Mouse (Mus musculus): ENCODE results near the gene Kbtbd4. TPM values are rescaled to one million over a fixed set of nuclear protein-coding genes. Genes with fewer than 3 reads are reported as not detected.
A peak's percentile ranks its signal among the peaks of the same experiment; 100 is the strongest.

The Kbtbd4 gene
- polyA plus RNA-seq, 1 experiment from 2014 or later: 17.5 TPM

DNA sequence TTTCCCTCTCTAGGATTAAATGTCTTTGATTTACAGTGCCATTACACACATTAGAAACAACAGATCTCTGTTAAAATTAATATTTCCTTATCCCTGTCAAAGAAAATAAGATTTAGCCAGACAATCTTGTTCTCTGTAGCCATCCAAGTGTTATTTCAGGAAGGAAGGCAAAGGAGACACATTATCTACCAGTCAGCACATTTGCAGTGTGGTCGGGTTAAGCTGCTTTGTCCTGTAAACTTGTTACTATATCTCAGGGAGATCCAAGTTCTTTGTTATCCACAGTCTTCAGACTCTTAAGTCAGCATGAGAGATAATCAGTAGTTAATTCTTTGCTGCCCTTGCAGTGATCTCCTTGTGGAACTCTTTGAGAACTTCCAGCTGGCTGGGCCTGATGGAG is 6.3 kb downstream of the Kbtbd4 start:
- peaks cover 32% of the 10 kb centered on the region for H3K4me1 ChIP-seq (replicated peaks)
- DNase-seq (no peak), ATAC-seq (ENCODE audit: low read depth) (no peak)
- peaks cover 75% of the 10 kb centered on the region for H3K36me3 ChIP-seq
- H3K4me3 ChIP-seq (replicated peaks): no peak overlapping the region
- no peaks in the 10 kb centered on the region for H3K9me3 ChIP-seq (replicated peaks)
- H3K4me2 ChIP-seq: no peak overlapping the region
- 39% methylated on average over 1 of the region's 1 CpGs for WGBS (ENCODE audit: insufficient replicate concordance)
- no peak overlapping the region for H3K27ac ChIP-seq
- H3K27me3 ChIP-seq: no peaks in the 10 kb centered on the region
- no peak overlapping the region for H3K9ac ChIP-seq

- no peaks in the 10 kb centered on the region for H3K9me3 ChIP-seq (replicated peaks)
- no peaks in the 10 kb centered on the region for H3K27me3 ChIP-seq
- DNase-seq: no peak
- H3K4me3 ChIP-seq (replicated peaks): no peak overlapping the region
- H3K9ac ChIP-seq: no peak overlapping the region
- H3K27ac ChIP-seq: no peak overlapping the region
- peaks cover 34% of the 10 kb centered on the region for H3K4me1 ChIP-seq (replicated peaks)
- peaks cover 72% of the 10 kb centered on the region for H3K36me3 ChIP-seq
- no peak overlapping the region for H3K4me2 ChIP-seq
- ATAC-seq (ENCODE audit: low read depth): no peak
- 73% methylated on average over 1 of the region's 1 CpGs for WGBS (ENCODE audit: insufficient replicate concordance)
Observed at GRCm38 (mm10) chr2:90911668-90912067, 7.1 kb downstream of the Kbtbd4 start.

GRCm38 (mm10) chr2:90913671-90914070 is 9.1 kb downstream of the Kbtbd4 start:
- Histone ChIP-seq H3K9ac (0 out of 2 replicates have a peak overlapping the region, but pooled peaks have one; percentile 39), H3K36me3 (peaks cover 59% of the 10 kb centered on the region), H3K4me3 (replicated peaks) (no peak overlapping the region), H3K4me1 (replicated peaks) (peaks cover 40% of the 10 kb centered on the region), H3K27me3 (no peaks in the 10 kb centered on the region), H3K27ac (no peak overlapping the region), H3K4me2 (no peak overlapping the region), H3K9me3 (replicated peaks) (no peaks in the 10 kb centered on the region)
- no peak for ATAC-seq (ENCODE audit: low read depth)
- WGBS (ENCODE audit: insufficient replicate concordance): 85% methylated on average over 2 of the region's 2 CpGs
- no peak for DNase-seq

GRCm38 (mm10) chr2:90915516-90915915 is 11.0 kb downstream of the Kbtbd4 start:
- H3K27ac ChIP-seq: peak overlapping the region; percentile 48; the same call in 1 of the 2 replicates
- WGBS (ENCODE audit: insufficient replicate concordance): 59% methylated on average over 1 of the region's 1 CpGs

DNA sequence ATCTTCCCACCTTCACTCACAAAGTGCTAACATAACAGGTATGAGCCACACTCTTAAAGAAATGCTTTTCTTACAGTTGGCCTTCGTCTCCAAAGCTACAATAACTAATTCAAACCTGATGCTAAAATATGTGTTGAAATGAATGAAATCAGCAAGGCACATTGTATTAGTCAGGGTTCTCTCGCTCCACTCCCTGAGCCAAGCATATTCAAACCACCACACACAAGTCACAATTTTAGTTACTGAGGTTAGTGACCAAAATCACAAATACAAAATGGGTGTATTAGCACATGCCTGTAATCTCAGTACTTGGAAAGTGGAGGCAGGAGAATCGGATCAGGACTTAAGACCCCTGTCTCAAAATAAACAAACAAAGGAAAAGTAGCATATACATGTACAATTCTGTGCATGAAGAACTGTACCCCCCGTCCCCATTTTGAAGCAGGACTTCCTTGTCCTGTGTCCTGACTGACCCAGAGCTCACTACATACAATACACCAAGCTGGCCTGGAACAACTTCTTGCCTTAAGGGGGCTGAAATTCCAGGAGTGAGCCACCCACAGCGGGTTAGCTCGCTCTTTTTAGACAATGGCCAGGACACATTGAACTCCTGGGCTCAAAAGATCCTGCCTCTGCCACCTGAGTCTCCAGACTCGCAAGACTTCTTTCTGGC is 12.2 kb downstream of the Kbtbd4 start:
- H3K9ac ChIP-seq: peak overlapping the region; percentile 89
- DNase-seq (no peak), ATAC-seq (ENCODE audit: low read depth) (0 out of 2 replicates have a peak, but pooled peaks have one; percentile 0)

More at GRCm38 (mm10) chr2:90915516-90915915, 11.0 kb downstream of the Kbtbd4 start:
- Histone ChIP-seq H3K9me3 (replicated peaks) (no peaks in the 10 kb centered on the region), H3K4me1 (replicated peaks) (peaks cover 41% of the 10 kb centered on the region), H3K36me3 (peaks cover 40% of the 10 kb centered on the region), H3K4me2 (peak overlapping the region; percentile 92), H3K27me3 (no peaks in the 10 kb centered on the region), H3K9ac (peak overlapping the region; percentile 89; the same call in 1 of the 2 replicates), H3K4me3 (replicated peaks) (no peak overlapping the region)
- ATAC-seq (ENCODE audit: low read depth): no peak
- no peak for DNase-seq

GRCm38 (mm10) chr2:90917233-90917998 is 12.9 kb downstream of the Kbtbd4 start:
- Histone ChIP-seq H3K9me3 (replicated peaks) (no peaks in the 10 kb centered on the region), H3K36me3 (peaks cover 24% of the 10 kb centered on the region), H3K4me2 (peak overlapping the region; percentile 92), H3K27ac (peak overlapping the region; percentile 88), H3K27me3 (no peaks in the 10 kb centered on the region), H3K4me3 (replicated peaks) (peak overlapping the region; percentile 74), H3K9ac (peak overlapping the region; percentile 89), H3K4me1 (replicated peaks) (peaks cover 41% of the 10 kb centered on the region)
- DNase-seq (peak; percentile 64), ATAC-seq (ENCODE audit: low read depth) (peak; percentile 91)
- WGBS (ENCODE audit: insufficient replicate concordance): under 1% methylated on average over 73 of the region's 73 CpGs

More for the DNA sequence above, 12.2 kb downstream of the Kbtbd4 start:
- peak overlapping the region; percentile 74 for H3K4me3 ChIP-seq (replicated peaks)
- H3K27ac ChIP-seq: peak overlapping the region; percentile 88
- H3K36me3 ChIP-seq: peaks cover 29% of the 10 kb centered on the region
- 23% methylated on average over 7 of the region's 7 CpGs for WGBS (ENCODE audit: insufficient replicate concordance)
- H3K27me3 ChIP-seq: no peaks in the 10 kb centered on the region
- H3K4me2 ChIP-seq: peak overlapping the region; percentile 92
- H3K9me3 ChIP-seq (replicated peaks): no peaks in the 10 kb centered on the region
- peaks cover 41% of the 10 kb centered on the region for H3K4me1 ChIP-seq (replicated peaks)

DNA sequence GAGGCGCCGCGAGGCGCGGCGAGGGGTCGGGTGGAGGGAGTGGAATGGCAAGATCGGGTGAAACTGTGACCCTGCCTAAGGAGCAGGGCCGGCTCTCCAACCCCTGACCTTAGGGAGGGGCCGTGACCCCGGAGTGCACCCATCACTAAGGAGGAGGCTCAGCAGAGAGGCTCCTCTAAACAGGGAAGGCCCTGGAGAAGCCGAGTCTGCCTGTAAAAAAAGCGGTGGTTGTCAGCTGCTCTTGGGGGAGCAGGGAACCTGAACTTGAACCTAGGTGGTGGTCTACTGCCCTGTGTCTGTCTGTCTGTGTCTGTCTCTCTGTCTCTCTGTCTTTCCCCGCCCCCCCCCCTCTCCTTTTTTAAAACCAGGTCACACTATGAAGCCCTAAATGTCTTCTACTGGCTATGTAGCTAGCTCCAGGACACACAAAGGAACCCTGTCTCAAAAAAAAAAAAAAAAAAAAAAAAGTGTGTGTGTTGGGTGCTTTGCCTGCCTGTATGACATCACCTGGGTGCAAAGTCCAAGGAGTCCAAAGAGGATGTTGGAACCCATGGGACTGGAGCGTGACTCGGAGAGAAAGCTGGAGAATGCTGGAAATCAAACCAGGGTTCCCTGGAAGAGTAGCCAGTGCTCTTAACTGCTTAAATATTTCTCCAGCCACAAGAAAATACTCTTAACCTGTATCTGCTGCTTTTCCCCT is 13.6 kb downstream of the Kbtbd4 start:
- DNase-seq (no peak), ATAC-seq (ENCODE audit: low read depth) (peak; percentile 77)
- Histone ChIP-seq H3K4me2 (peak overlapping the region; percentile 92), H3K9me3 (replicated peaks) (no peaks in the 10 kb centered on the region), H3K9ac (peak overlapping the region; percentile 89), H3K4me3 (replicated peaks) (peak overlapping the region; percentile 74), H3K27me3 (no peaks in the 10 kb centered on the region), H3K27ac (peak overlapping the region; percentile 88), H3K36me3 (peaks cover 18% of the 10 kb centered on the region), H3K4me1 (replicated peaks) (peaks cover 41% of the 10 kb centered on the region)
- WGBS (ENCODE audit: insufficient replicate concordance): 11% methylated on average over 16 of the region's 16 CpGs

GRCm38 (mm10) chr2:90921178-90921577 is 16.6 kb downstream of the Kbtbd4 start:
- Histone ChIP-seq H3K9ac (no peak overlapping the region), H3K4me3 (replicated peaks) (no peak overlapping the region), H3K27me3 (no peaks in the 10 kb centered on the region), H3K4me1 (replicated peaks) (peaks cover 22% of the 10 kb centered on the region), H3K27ac (no peak overlapping the region), H3K36me3 (no peaks in the 10 kb centered on the region), H3K9me3 (replicated peaks) (no peaks in the 10 kb centered on the region), H3K4me2 (no peak overlapping the region)
- no peak for ATAC-seq (ENCODE audit: low read depth)
- 68% methylated on average over 1 of the region's 1 CpGs for WGBS (ENCODE audit: insufficient replicate concordance)
- no peak for DNase-seq

DNA sequence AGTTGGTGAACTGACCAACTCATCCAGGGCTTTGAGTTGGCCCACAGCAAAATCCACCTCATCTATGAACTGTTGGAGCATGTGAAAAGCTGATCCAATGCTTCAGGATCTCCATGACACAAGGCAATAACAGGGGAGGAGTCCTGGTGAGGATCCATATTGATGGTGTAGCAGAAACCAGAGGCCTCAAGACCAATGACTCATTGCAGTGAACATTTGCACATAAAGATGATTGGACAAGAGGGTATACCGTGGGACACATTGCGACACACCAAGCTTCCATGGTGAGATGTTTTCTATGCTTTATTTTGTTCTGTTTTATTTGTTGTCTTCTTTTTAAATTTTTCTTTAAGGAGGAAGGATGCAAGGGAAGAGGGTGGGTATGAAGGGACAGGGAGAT is 18.1 kb downstream of the Kbtbd4 start:
- H3K36me3 ChIP-seq: no peaks in the 10 kb centered on the region
- WGBS (ENCODE audit: insufficient replicate concordance): 83% methylated on average over 2 of the region's 2 CpGs
- no peaks in the 10 kb centered on the region for H3K9me3 ChIP-seq (replicated peaks)
- no peak overlapping the region for H3K4me2 ChIP-seq
- no peak for ATAC-seq (ENCODE audit: low read depth)
- H3K9ac ChIP-seq: no peak overlapping the region
- DNase-seq: no peak
- no peak overlapping the region for H3K27ac ChIP-seq
- H3K4me1 ChIP-seq (replicated peaks): peaks cover 10% of the 10 kb centered on the region
- no peaks in the 10 kb centered on the region for H3K27me3 ChIP-seq
- H3K4me3 ChIP-seq (replicated peaks): no peak overlapping the region

DNA sequence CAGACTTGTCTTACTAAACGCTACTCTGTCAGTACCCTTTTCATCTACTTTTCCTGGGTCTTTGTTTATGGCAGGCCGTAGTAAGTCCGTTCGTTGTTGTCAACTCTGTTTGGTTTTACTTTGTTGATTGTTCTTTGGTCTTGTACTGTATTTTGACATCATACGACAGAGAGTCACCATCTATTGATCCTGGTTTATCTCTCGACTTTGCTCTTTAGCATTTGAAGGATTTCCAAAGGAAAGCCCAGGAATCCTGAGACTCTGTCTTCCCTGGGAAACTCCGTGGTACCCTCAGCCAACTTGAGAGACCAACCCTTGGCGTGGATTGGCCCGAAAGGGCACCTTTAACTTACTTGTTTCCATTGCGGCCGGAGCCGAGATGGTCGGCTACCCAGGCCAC is 24.0 kb downstream of the Kbtbd4 start:
- H3K27ac ChIP-seq: no peak overlapping the region
- no peak overlapping the region for H3K4me2 ChIP-seq
- H3K4me3 ChIP-seq (replicated peaks): no peak overlapping the region
- no peak overlapping the region for H3K9ac ChIP-seq
- no peaks in the 10 kb centered on the region for H3K36me3 ChIP-seq
- ATAC-seq (ENCODE audit: low read depth): no peak
- H3K27me3 ChIP-seq: peaks cover 14% of the 10 kb centered on the region; the same call in 1 of the 2 replicates
- no peak for DNase-seq
- no peaks in the 10 kb centered on the region for H3K4me1 ChIP-seq (replicated peaks)
- H3K9me3 ChIP-seq (replicated peaks): no peaks in the 10 kb centered on the region
- WGBS (ENCODE audit: insufficient replicate concordance): 75% methylated on average over 13 of the region's 13 CpGs

DNA sequence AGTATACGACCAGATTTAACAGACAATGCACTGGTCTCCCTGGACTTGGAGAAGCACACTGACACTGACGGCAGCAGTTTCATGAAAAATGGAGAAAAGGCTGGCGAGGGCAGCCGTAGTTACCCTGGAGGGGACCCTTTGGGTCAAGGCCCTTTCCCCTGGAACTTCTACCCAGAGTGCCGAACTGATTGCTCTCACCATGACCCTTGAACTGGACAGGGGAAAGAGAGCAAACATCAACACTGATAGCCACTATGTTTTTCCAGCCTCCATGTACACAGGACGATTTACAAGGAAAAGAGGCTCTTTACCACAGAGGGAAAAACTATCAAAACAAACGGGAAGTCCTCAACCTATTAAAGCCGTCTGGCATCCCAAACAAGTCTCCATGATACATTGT is 27.3 kb downstream of the Kbtbd4 start:
- peak overlapping the region; percentile 49 for H3K27ac ChIP-seq
- no peak overlapping the region for H3K4me3 ChIP-seq (replicated peaks)
- ATAC-seq (ENCODE audit: low read depth) (peak; percentile 84), DNase-seq (no peak)
- H3K9me3 ChIP-seq (replicated peaks): no peaks in the 10 kb centered on the region
- H3K9ac ChIP-seq: no peak overlapping the region
- H3K36me3 ChIP-seq: no peaks in the 10 kb centered on the region
- H3K4me2 ChIP-seq: peak overlapping the region; percentile 29; the same call in 1 of the 2 replicates
- peaks cover 14% of the 10 kb centered on the region; the same call in 1 of the 2 replicates for H3K27me3 ChIP-seq
- 55% methylated on average over 8 of the region's 8 CpGs for WGBS (ENCODE audit: insufficient replicate concordance)
- H3K4me1 ChIP-seq (replicated peaks): no peaks in the 10 kb centered on the region

All from liver, embryonic 13.5 days (tissue).